Mouse (Mus musculus): ENCODE measurements around the gene Epop.

GRCm38 (mm10) chr11:97662207-97662892 lies 32.8 kb upstream of the Epop start:
- TF ChIP-seq CTCF (IDR thresholded peaks at IDR 0.05; ENCODE audit: control insufficient read depth, insufficient read depth, insufficient read length) (no peak), MYOD1 (IDR thresholded peaks at IDR 0.05; ENCODE audit: control insufficient read depth, insufficient read length, low read depth) (no peak), MAX (IDR thresholded peaks at IDR 0.05) (no peak), MYOG (IDR thresholded peaks at IDR 0.05; ENCODE audit: control insufficient read depth, extremely low read depth, insufficient read length) (no peak), USF1 (IDR thresholded peaks at IDR 0.05; ENCODE audit: low read depth) (no peak), FOSL1 (IDR thresholded peaks at IDR 0.05; ENCODE audit: insufficient read depth, low read length, poor library complexity, severe bottlenecking) (no peak), CEBPB (IDR thresholded peaks at IDR 0.05; ENCODE audit: low read depth) (no peak)

All from C2C12 (cell line).